Mouse (Mus musculus) hindbrain, postnatal 0 days (tissue): Measurements from ENCODE around the gene Insr. TPM values are rescaled to one million over a fixed set of nuclear protein-coding genes. Genes with fewer than 3 reads are reported as not detected.

ENCODE experiments used
- ATAC-seq: fragments of 200-750 bp; cut with Nextera tagmentation; 2 replicates; pipeline ENCODE4 v1.8.0; 2017; ENCODE audit warnings: mild to moderate bottlenecking, moderate TSS enrichment, moderate library complexity
- DNase-seq: peaks from one replicate; pipeline ENCODE4 v3.0.0-alpha.2; 2015; ENCODE audit warnings: low spot score
- H3K27ac ChIP-seq: fragments of 300-500 bp; sonication (generic); 2 replicates; pipeline ENCODE4 v1.5.1; 2014; ENCODE audit warnings: mild to moderate bottlenecking
- H3K27me3 ChIP-seq: fragments of 300-500 bp; sonication (generic); 2 replicates; pipeline ENCODE4 v1.6.1; 2014; ENCODE audit warnings: low read length, mixed read lengths; ENCODE audit not compliant: insufficient read depth
- H3K36me3 ChIP-seq: fragments of 300-500 bp; sonication (generic); 2 replicates; pipeline ENCODE4 v1.6.1; 2014; ENCODE audit warnings: low read length, mixed read lengths; ENCODE audit not compliant: insufficient read depth
- H3K4me1 ChIP-seq: fragments of 300-500 bp; sonication (generic); 2 replicates; pipeline ENCODE4 v1.6.1; 2014; ENCODE audit warnings: antibody characterized with exemption, low read length, mixed read lengths; ENCODE audit not compliant: insufficient read depth
- H3K4me2 ChIP-seq: fragments of 300-500 bp; sonication (generic); 2 replicates; pipeline ENCODE4 v1.6.1; 2014; ENCODE audit warnings: low read depth, mild to moderate bottlenecking, low read length, moderate library complexity, mixed read lengths
- H3K4me3 ChIP-seq: fragments of 300-500 bp; sonication (generic); 2 replicates; pipeline ENCODE4 v1.5.1; 2014; ENCODE audit warnings: low read length
- H3K9ac ChIP-seq: fragments of 300-500 bp; sonication (generic); replicated peaks from 2 replicates; pipeline ENCODE4 v1.6.1; 2014; ENCODE audit warnings: mild to moderate bottlenecking, low read length, moderate library complexity, mixed read lengths
- H3K9me3 ChIP-seq: fragments of 300-500 bp; sonication (generic); 2 replicates; pipeline ENCODE4 v1.6.1; 2016; ENCODE audit warnings: low read length, mixed read lengths
- CTCF ChIP-seq: IDR thresholded peaks from 2 replicates; pipeline ENCODE4 v1.5.1; 2016; ENCODE audit warnings: antibody characterized with exemption, control low read depth, low read depth
- WGBS: fragments of 180-500 bp; shearing (Covaris S2); extraction: QIAGEN DNeasy Blood & Tissue Kit; methylation state at CpG from one replicate; pipeline ENCODE4 v1.1.7; 2014; 5-methylcytosine and 5-hydroxymethylcytosine counted together
- polyA plus RNA-seq: library from polyadenylated mRNA; unstranded; fragments of >200 nt; fragmentation: Nextera tagmentation; extraction: Ambion mirVana; gene quantifications from 2 replicates; pipeline ENCODE4 v1.2.1, GENCODE M21; 2015
- total RNA-seq: library from RNA; depleted of rRNA; stranded (reverse); fragments of >200 nt; gene quantifications from 2 replicates; pipeline ENCODE4 v1.2.3, GENCODE M21; 2014

Insr gene
- total and polyA plus RNA-seq, 2 experiments from 2014 or later: 34.0 to 46.9 TPM

GRCm38 (mm10) chr8:3251101-3251500 is 28.3 kb downstream of the Insr start:
- TF ChIP-seq CTCF: no peak
- no peaks in the 10 kb centered on the region for H3K36me3 ChIP-seq
- H3K27ac ChIP-seq: no peak overlapping the region
- no peaks in the 10 kb centered on the region for H3K27me3 ChIP-seq
- H3K4me3 ChIP-seq: no peak overlapping the region
- H3K9me3 ChIP-seq: no peaks in the 10 kb centered on the region
- ATAC-seq (no peak), DNase-seq (no peak)
- no peak overlapping the region for H3K4me2 ChIP-seq
- 92% methylated on average over 3 of the region's 3 CpGs for WGBS
- no peaks in the 10 kb centered on the region for H3K4me1 ChIP-seq
- H3K9ac ChIP-seq: no peak overlapping the region

- no peak overlapping the region for H3K9ac ChIP-seq
- no peak overlapping the region for H3K4me2 ChIP-seq
- no peaks in the 10 kb centered on the region for H3K4me1 ChIP-seq
- H3K36me3 ChIP-seq: no peaks in the 10 kb centered on the region
- ATAC-seq (no peak), DNase-seq (no peak)
- H3K27me3 ChIP-seq: no peaks in the 10 kb centered on the region
- H3K4me3 ChIP-seq: no peak overlapping the region
- no peak for TF ChIP-seq CTCF
- WGBS: 57% methylated on average over 2 of the region's 2 CpGs
- H3K9me3 ChIP-seq: no peaks in the 10 kb centered on the region
- no peak overlapping the region for H3K27ac ChIP-seq
Observed at GRCm38 (mm10) chr8:3249886-3250285, 29.5 kb downstream of the Insr start.

- 88% methylated on average over 5 of the region's 5 CpGs for WGBS
- no peak for TF ChIP-seq CTCF
Observed at GRCm38 (mm10) chr8:3248704-3249103, 30.7 kb downstream of the Insr start.

GRCm38 (mm10) chr8:3247129-3247528 is 32.3 kb downstream of the Insr start:
- Histone ChIP-seq H3K27ac (no peak overlapping the region), H3K4me3 (no peak overlapping the region), H3K9ac (no peak overlapping the region), H3K36me3 (no peaks in the 10 kb centered on the region), H3K9me3 (no peaks in the 10 kb centered on the region), H3K4me1 (no peaks in the 10 kb centered on the region), H3K4me2 (no peak overlapping the region), H3K27me3 (no peaks in the 10 kb centered on the region)
- DNase-seq (no peak), ATAC-seq (no peak)
- 86% methylated on average over 1 of the region's 1 CpGs for WGBS
- no peak for TF ChIP-seq CTCF

More at GRCm38 (mm10) chr8:3248704-3249103, 30.7 kb downstream of the Insr start:
- Histone ChIP-seq H3K36me3 (no peaks in the 10 kb centered on the region), H3K4me2 (no peak overlapping the region), H3K27ac (no peak overlapping the region), H3K4me3 (no peak overlapping the region), H3K9ac (no peak overlapping the region), H3K4me1 (no peaks in the 10 kb centered on the region), H3K27me3 (no peaks in the 10 kb centered on the region), H3K9me3 (no peaks in the 10 kb centered on the region)
- no peak for DNase-seq
- no peak for ATAC-seq

- H3K4me3 ChIP-seq: no peak overlapping the region
- no peaks in the 10 kb centered on the region for H3K4me1 ChIP-seq
- no peaks in the 10 kb centered on the region for H3K9me3 ChIP-seq
- TF ChIP-seq CTCF: no peak
- no peaks in the 10 kb centered on the region for H3K36me3 ChIP-seq
- ATAC-seq (no peak), DNase-seq (no peak)
- H3K4me2 ChIP-seq: no peak overlapping the region
- no peaks in the 10 kb centered on the region for H3K27me3 ChIP-seq
- H3K9ac ChIP-seq: no peak overlapping the region
- 68% methylated on average over 4 of the region's 4 CpGs for WGBS
- H3K27ac ChIP-seq: no peak overlapping the region
Observed at GRCm38 (mm10) chr8:3243229-3243628, 36.2 kb downstream of the Insr start.

GRCm38 (mm10) chr8:3240725-3241124 is 38.7 kb downstream of the Insr start:
- Histone ChIP-seq H3K9me3 (no peaks in the 10 kb centered on the region), H3K4me3 (no peak overlapping the region), H3K4me1 (no peaks in the 10 kb centered on the region), H3K36me3 (no peaks in the 10 kb centered on the region), H3K4me2 (no peak overlapping the region), H3K27me3 (no peaks in the 10 kb centered on the region), H3K27ac (no peak overlapping the region), H3K9ac (no peak overlapping the region)
- DNase-seq (no peak), ATAC-seq (no peak)
- TF ChIP-seq CTCF: no peak
- 100% methylated on average over 3 of the region's 3 CpGs for WGBS

GRCm38 (mm10) chr8:3239641-3240040 is 39.8 kb downstream of the Insr start:
- WGBS: 75% methylated on average over 3 of the region's 3 CpGs
- Histone ChIP-seq H3K27ac (no peak overlapping the region), H3K4me2 (no peak overlapping the region), H3K4me3 (no peak overlapping the region), H3K27me3 (no peaks in the 10 kb centered on the region), H3K9ac (no peak overlapping the region), H3K9me3 (no peaks in the 10 kb centered on the region), H3K36me3 (no peaks in the 10 kb centered on the region), H3K4me1 (no peaks in the 10 kb centered on the region)
- DNase-seq: no peak
- TF ChIP-seq CTCF: no peak
- no peak for ATAC-seq
